Mouse (Mus musculus): Measurements from ENCODE around the gene Ggt1. TPM values are rescaled to one million over a fixed set of nuclear protein-coding genes. Genes with fewer than 3 reads are reported as not detected.
"Not testable (repeated sequence)": the region's sequence is repeated elsewhere in the genome, so short reads cannot be mapped to it uniquely, and the experiment has no call there.

Gene Ggt1
- polyA plus RNA-seq, 1 experiment from 2014 or later: 1.3 TPM

GRCm38 (mm10) chr10:75565436-75565835, 4.0 kb downstream of the Ggt1 start:
- no peak overlapping the region for H3K4me2 ChIP-seq
- H3K4me3 ChIP-seq (replicated peaks): no peak overlapping the region
- H3K9ac ChIP-seq (replicated peaks): no peak overlapping the region
- no peaks in the 10 kb centered on the region for H3K36me3 ChIP-seq
- peaks cover 17% of the 10 kb centered on the region; the same call in 1 of the 2 replicates for H3K27me3 ChIP-seq (replicated peaks)
- H3K9me3 ChIP-seq (replicated peaks): no peaks in the 10 kb centered on the region
- WGBS: 76% methylated on average over 6 of the region's 6 CpGs
- ATAC-seq (ENCODE audit: low FRiP score): no peak
- H3K4me1 ChIP-seq: peaks cover 14% of the 10 kb centered on the region
- H3K27ac ChIP-seq (replicated peaks): no peak overlapping the region

GRCm38 (mm10) chr10:75565906-75566305, 4.5 kb downstream of the Ggt1 start:
- no peaks in the 10 kb centered on the region for H3K9me3 ChIP-seq (replicated peaks)
- H3K9ac ChIP-seq (replicated peaks): no peak overlapping the region
- H3K27me3 ChIP-seq (replicated peaks): peaks cover 17% of the 10 kb centered on the region; the same call in 1 of the 2 replicates
- no peak overlapping the region for H3K27ac ChIP-seq (replicated peaks)
- H3K4me3 ChIP-seq (replicated peaks): no peak overlapping the region
- no peak overlapping the region for H3K4me2 ChIP-seq
- H3K4me1 ChIP-seq: peaks cover 9% of the 10 kb centered on the region
- no peak for ATAC-seq (ENCODE audit: low FRiP score)
- 77% methylated on average over 7 of the region's 7 CpGs for WGBS
- H3K36me3 ChIP-seq: no peaks in the 10 kb centered on the region

GRCm38 (mm10) chr10:75566321-75566720, 4.9 kb downstream of the Ggt1 start:
- no peak overlapping the region for H3K9ac ChIP-seq (replicated peaks)
- peaks cover 5% of the 10 kb centered on the region for H3K4me1 ChIP-seq
- no peak overlapping the region for H3K4me3 ChIP-seq (replicated peaks)
- H3K9me3 ChIP-seq (replicated peaks): no peaks in the 10 kb centered on the region
- H3K36me3 ChIP-seq: no peaks in the 10 kb centered on the region
- 83% methylated on average over 5 of the region's 5 CpGs for whole genome bisulfite sequencing
- H3K27me3 ChIP-seq (replicated peaks): peaks cover 17% of the 10 kb centered on the region; the same call in 1 of the 2 replicates
- no peak overlapping the region for H3K4me2 ChIP-seq
- no peak for ATAC-seq (ENCODE audit: low FRiP score)
- no peak overlapping the region for H3K27ac ChIP-seq (replicated peaks)

GRCm38 (mm10) chr10:75566765-75567164, 5.4 kb downstream of the Ggt1 start:
- not testable (repeated sequence) for H3K4me1 ChIP-seq; H3K36me3 ChIP-seq; H3K4me2 ChIP-seq; H3K4me3 ChIP-seq (replicated peaks); H3K9ac ChIP-seq (replicated peaks); H3K9me3 ChIP-seq (replicated peaks); H3K27ac ChIP-seq (replicated peaks); ATAC-seq (ENCODE audit: low FRiP score)
- H3K27me3 ChIP-seq (replicated peaks): peaks cover 16% of the 10 kb centered on the region; the same call in 1 of the 2 replicates
- 87% methylated on average over 2 of the region's 2 CpGs for WGBS

- no peak overlapping the region for H3K4me2 ChIP-seq
- no peaks in the 10 kb centered on the region for H3K9me3 ChIP-seq (replicated peaks)
- H3K27me3 ChIP-seq (replicated peaks): peaks cover 8% of the 10 kb centered on the region; the same call in 1 of the 2 replicates
- no peak overlapping the region for H3K4me3 ChIP-seq (replicated peaks)
- ATAC-seq (ENCODE audit: low FRiP score): no peak
- no peak overlapping the region for H3K9ac ChIP-seq (replicated peaks)
- H3K27ac ChIP-seq (replicated peaks): no peak overlapping the region
- peaks cover 2% of the 10 kb centered on the region; the same call in 1 of the 2 replicates for H3K4me1 ChIP-seq
- no peaks in the 10 kb centered on the region for H3K36me3 ChIP-seq
- WGBS: 45% methylated on average over 5 of the region's 5 CpGs
Measured at GRCm38 (mm10) chr10:75568029-75568428, 6.6 kb downstream of the Ggt1 start.

- H3K4me2 ChIP-seq: no peak overlapping the region
- no peak for ATAC-seq (ENCODE audit: low FRiP score)
- no peaks in the 10 kb centered on the region for H3K36me3 ChIP-seq
- no peaks in the 10 kb centered on the region for H3K9me3 ChIP-seq (replicated peaks)
- H3K27ac ChIP-seq (replicated peaks): no peak overlapping the region
- peaks cover 8% of the 10 kb centered on the region; the same call in 1 of the 2 replicates for H3K27me3 ChIP-seq (replicated peaks)
- no peak overlapping the region for H3K9ac ChIP-seq (replicated peaks)
- peaks cover 2% of the 10 kb centered on the region; the same call in 1 of the 2 replicates for H3K4me1 ChIP-seq
- no peak overlapping the region for H3K4me3 ChIP-seq (replicated peaks)
- 5% methylated on average over 11 of the region's 11 CpGs for WGBS
Measured at GRCm38 (mm10) chr10:75568441-75568840, 7.0 kb downstream of the Ggt1 start.

GRCm38 (mm10) chr10:75568851-75569250, 7.4 kb downstream of the Ggt1 start:
- H3K9ac ChIP-seq (replicated peaks): no peak overlapping the region
- ATAC-seq (ENCODE audit: low FRiP score): no peak
- no peak overlapping the region for H3K4me2 ChIP-seq
- peaks cover 8% of the 10 kb centered on the region; the same call in 1 of the 2 replicates for H3K27me3 ChIP-seq (replicated peaks)
- H3K4me3 ChIP-seq (replicated peaks): no peak overlapping the region
- no peaks in the 10 kb centered on the region for H3K36me3 ChIP-seq
- peaks cover 2% of the 10 kb centered on the region; the same call in 1 of the 2 replicates for H3K4me1 ChIP-seq
- no peak overlapping the region for H3K27ac ChIP-seq (replicated peaks)
- no peaks in the 10 kb centered on the region for H3K9me3 ChIP-seq (replicated peaks)
- 17% methylated on average over 4 of the region's 4 CpGs for WGBS

GRCm38 (mm10) chr10:75570981-75571657, 9.7 kb downstream of the Ggt1 start:
- H3K27ac ChIP-seq (replicated peaks): no peak overlapping the region

GRCm38 (mm10) chr10:75571937-75572336, 10.5 kb downstream of the Ggt1 start:
- no peak overlapping the region for H3K4me3 ChIP-seq (replicated peaks)
- peaks cover 2% of the 10 kb centered on the region; the same call in 1 of the 2 replicates for H3K4me1 ChIP-seq
- WGBS: 55% methylated on average over 9 of the region's 9 CpGs
- peaks cover 4% of the 10 kb centered on the region; the same call in 1 of the 2 replicates for H3K27me3 ChIP-seq (replicated peaks)
- ATAC-seq (ENCODE audit: low FRiP score): no peak
- H3K9ac ChIP-seq (replicated peaks): no peak overlapping the region
- no peaks in the 10 kb centered on the region for H3K36me3 ChIP-seq
- H3K4me2 ChIP-seq: no peak overlapping the region
- H3K9me3 ChIP-seq (replicated peaks): no peaks in the 10 kb centered on the region
- no peak overlapping the region for H3K27ac ChIP-seq (replicated peaks)

More at GRCm38 (mm10) chr10:75570981-75571657, 9.7 kb downstream of the Ggt1 start:
- no peak for ATAC-seq (ENCODE audit: low FRiP score)
- H3K9ac ChIP-seq (replicated peaks): no peak overlapping the region
- H3K36me3 ChIP-seq: no peaks in the 10 kb centered on the region
- no peaks in the 10 kb centered on the region for H3K9me3 ChIP-seq (replicated peaks)
- peaks cover 2% of the 10 kb centered on the region; the same call in 1 of the 2 replicates for H3K4me1 ChIP-seq
- no peak overlapping the region for H3K4me3 ChIP-seq (replicated peaks)
- peaks cover 4% of the 10 kb centered on the region; the same call in 1 of the 2 replicates for H3K27me3 ChIP-seq (replicated peaks)
- no peak overlapping the region for H3K4me2 ChIP-seq
- 27% methylated on average over 10 of the region's 10 CpGs for WGBS

- Histone ChIP-seq H3K27me3 (replicated peaks) (peaks cover 4% of the 10 kb centered on the region; the same call in 1 of the 2 replicates), H3K27ac (replicated peaks) (no peak overlapping the region), H3K4me3 (replicated peaks) (no peak overlapping the region), H3K36me3 (no peaks in the 10 kb centered on the region), H3K4me1 (peaks cover 2% of the 10 kb centered on the region; the same call in 1 of the 2 replicates), H3K9me3 (replicated peaks) (no peaks in the 10 kb centered on the region), H3K4me2 (no peak overlapping the region), H3K9ac (replicated peaks) (no peak overlapping the region)
- ATAC-seq (ENCODE audit: low FRiP score): no peak
- WGBS: 55% methylated on average over 10 of the region's 10 CpGs
Measured at GRCm38 (mm10) chr10:75573181-75573580, 11.8 kb downstream of the Ggt1 start.

- Histone ChIP-seq H3K9ac (replicated peaks) (no peak overlapping the region), H3K36me3 (no peaks in the 10 kb centered on the region), H3K27me3 (replicated peaks) (no peaks in the 10 kb centered on the region), H3K4me2 (no peak overlapping the region), H3K4me1 (no peaks in the 10 kb centered on the region), H3K9me3 (replicated peaks) (no peaks in the 10 kb centered on the region), H3K4me3 (replicated peaks) (no peak overlapping the region), H3K27ac (replicated peaks) (no peak overlapping the region)
- 88% methylated on average over 9 of the region's 9 CpGs for WGBS
- ATAC-seq (ENCODE audit: low FRiP score): no peak
Measured at GRCm38 (mm10) chr10:75573965-75574364, 12.6 kb downstream of the Ggt1 start.

GRCm38 (mm10) chr10:75579129-75579528, 17.7 kb downstream of the Ggt1 start:
- Histone ChIP-seq H3K4me1 (no peaks in the 10 kb centered on the region), H3K36me3 (no peaks in the 10 kb centered on the region), H3K9me3 (replicated peaks) (no peaks in the 10 kb centered on the region), H3K27me3 (replicated peaks) (no peaks in the 10 kb centered on the region), H3K4me3 (replicated peaks) (no peak overlapping the region), H3K9ac (replicated peaks) (no peak overlapping the region), H3K27ac (replicated peaks) (no peak overlapping the region), H3K4me2 (no peak overlapping the region)
- ATAC-seq (ENCODE audit: low FRiP score): no peak
- WGBS: 93% methylated on average over 6 of the region's 6 CpGs

All from neural tube, embryonic 15.5 days (tissue).